Mouse (Mus musculus): ENCODE data around the gene Tmem135.
"Not testable (repeated sequence)": the region's sequence is repeated elsewhere in the genome, so short reads cannot be mapped to it uniquely, and the experiment has no call there.

Gene Tmem135

GRCm38 (mm10) chr7:89326761-89327160 is 77.3 kb downstream of the Tmem135 start:
- DNase-seq (ENCODE audit: low spot score): no peak

- DNase-seq (ENCODE audit: low spot score): no peak
These were observed 77.8 kb downstream of the Tmem135 start for GRCm38 (mm10) chr7:89326202-89326601.

- DNase-seq (ENCODE audit: low spot score): not testable (repeated sequence)
These were observed 81.3 kb downstream of the Tmem135 start for GRCm38 (mm10) chr7:89322741-89323140.

- DNase-seq (ENCODE audit: low spot score): no peak
These were observed 84.7 kb downstream of the Tmem135 start for GRCm38 (mm10) chr7:89319351-89319750.

GRCm38 (mm10) chr7:89317088-89317487 is 86.9 kb downstream of the Tmem135 start:
- not testable (repeated sequence) for DNase-seq (ENCODE audit: low spot score)

- DNase-seq (ENCODE audit: low spot score): no peak
These were observed 87.9 kb downstream of the Tmem135 start for GRCm38 (mm10) chr7:89316112-89316511.

GRCm38 (mm10) chr7:89311555-89311954 is 92.5 kb downstream of the Tmem135 start:
- DNase-seq (ENCODE audit: low spot score): no peak

- DNase-seq (ENCODE audit: low spot score): no peak
These were observed 95.1 kb downstream of the Tmem135 start for GRCm38 (mm10) chr7:89308926-89309325.

- DNase-seq (ENCODE audit: low spot score): no peak
These were observed 95.8 kb downstream of the Tmem135 start for GRCm38 (mm10) chr7:89308238-89308637.

GRCm38 (mm10) chr7:89306831-89307230 is 97.2 kb downstream of the Tmem135 start:
- no peak for DNase-seq (ENCODE audit: low spot score)

GRCm38 (mm10) chr7:89304958-89305357 is 99.1 kb downstream of the Tmem135 start:
- DNase-seq (ENCODE audit: low spot score): no peak

- no peak for DNase-seq (ENCODE audit: low spot score)
These were observed 100.3 kb downstream of the Tmem135 start for GRCm38 (mm10) chr7:89303765-89304164.

- DNase-seq (ENCODE audit: low spot score): no peak
These were observed 105.0 kb downstream of the Tmem135 start for GRCm38 (mm10) chr7:89298911-89299458.

- no peak for DNase-seq (ENCODE audit: low spot score)
These were observed 107.1 kb downstream of the Tmem135 start for GRCm38 (mm10) chr7:89296941-89297340.

- no peak for DNase-seq (ENCODE audit: low spot score)
These were observed 121.4 kb downstream of the Tmem135 start for GRCm38 (mm10) chr7:89282664-89283063.

GRCm38 (mm10) chr7:89270438-89270837 is 133.6 kb downstream of the Tmem135 start:
- DNase-seq (ENCODE audit: low spot score): not testable (repeated sequence)

- no peak for DNase-seq (ENCODE audit: low spot score)
These were observed 134.2 kb downstream of the Tmem135 start for GRCm38 (mm10) chr7:89269826-89270225.

GRCm38 (mm10) chr7:89267542-89267941 is 136.5 kb downstream of the Tmem135 start:
- DNase-seq (ENCODE audit: low spot score): no peak

- no peak for DNase-seq (ENCODE audit: low spot score)
These were observed 137.8 kb downstream of the Tmem135 start for GRCm38 (mm10) chr7:89266017-89266760.

GRCm38 (mm10) chr7:89260966-89261365 is 143.1 kb downstream of the Tmem135 start:
- no peak for DNase-seq (ENCODE audit: low spot score)

- DNase-seq (ENCODE audit: low spot score): no peak
These were observed 145.2 kb downstream of the Tmem135 start for GRCm38 (mm10) chr7:89258832-89259231.

- no peak for DNase-seq (ENCODE audit: low spot score)
These were observed 146.0 kb downstream of the Tmem135 start for GRCm38 (mm10) chr7:89257871-89258502.

GRCm38 (mm10) chr7:89253772-89254171 is 150.2 kb downstream of the Tmem135 start:
- DNase-seq (ENCODE audit: low spot score): no peak
